Mouse (Mus musculus) lung, embryonic 15.5 days (tissue): Measurements from ENCODE around the gene Foxc2. TPM values are rescaled to one million over a fixed set of nuclear protein-coding genes. Genes with fewer than 3 reads are reported as not detected.
A peak's percentile ranks its signal among the peaks of the same experiment; 100 is the strongest.

Experiments
- ATAC-seq: fragments of 200-750 bp; cut with Nextera tagmentation; 2 replicates; pipeline ENCODE4 v1.8.0; 2017; ENCODE audit warnings: moderate number of reproducible peaks, borderline replicate concordance; ENCODE audit not compliant: low FRiP score, low TSS enrichment; ENCODE audit errors: extremely low read depth
- H3K27ac ChIP-seq: fragments of 300-500 bp; sonication (generic); 2 replicates; pipeline ENCODE4 v1.5.1; 2015; ENCODE audit warnings: moderate library complexity, mild to moderate bottlenecking, inconsistent platforms
- H3K27me3 ChIP-seq: fragments of 300-500 bp; sonication (generic); 2 replicates; pipeline ENCODE4 v1.6.1; 2015; ENCODE audit warnings: inconsistent platforms
- H3K36me3 ChIP-seq: fragments of 300-500 bp; sonication (generic); 2 replicates; pipeline ENCODE4 v1.6.1; 2015; ENCODE audit warnings: inconsistent platforms
- H3K4me1 ChIP-seq: fragments of 300-500 bp; sonication (generic); 2 replicates; pipeline ENCODE4 v1.6.1; 2015; ENCODE audit warnings: inconsistent platforms
- H3K4me2 ChIP-seq: fragments of 300-500 bp; sonication (generic); 2 replicates; pipeline ENCODE4 v1.6.1; 2015; ENCODE audit warnings: inconsistent platforms, mild to moderate bottlenecking, moderate library complexity
- H3K4me3 ChIP-seq: fragments of 300-500 bp; sonication (generic); 2 replicates; pipeline ENCODE4 v1.5.1; 2015; ENCODE audit warnings: mild to moderate bottlenecking, inconsistent platforms
- H3K9ac ChIP-seq: fragments of 300-500 bp; sonication (generic); 2 replicates; pipeline ENCODE4 v1.6.1; 2015; ENCODE audit warnings: inconsistent platforms
- H3K9me3 ChIP-seq: fragments of 300-500 bp; sonication (generic); 2 replicates; pipeline ENCODE4 v1.6.1; 2016; ENCODE audit warnings: inconsistent platforms
- WGBS: fragments of 180-500 bp; shearing (Covaris S2); methylation state at CpG from one replicate; pipeline ENCODE4 v1.1.7; 2015; 5-methylcytosine and 5-hydroxymethylcytosine counted together
- polyA plus RNA-seq: library from polyadenylated mRNA; unstranded; fragments of >200 nt; fragmentation: Nextera tagmentation; extraction: Ambion mirVana; gene quantifications from 2 replicates; pipeline ENCODE4 v1.2.1, GENCODE M21; 2015

The Foxc2 gene
- polyA plus RNA-seq = 2.1 and 2.3 TPM in 2 replicates

DNA sequence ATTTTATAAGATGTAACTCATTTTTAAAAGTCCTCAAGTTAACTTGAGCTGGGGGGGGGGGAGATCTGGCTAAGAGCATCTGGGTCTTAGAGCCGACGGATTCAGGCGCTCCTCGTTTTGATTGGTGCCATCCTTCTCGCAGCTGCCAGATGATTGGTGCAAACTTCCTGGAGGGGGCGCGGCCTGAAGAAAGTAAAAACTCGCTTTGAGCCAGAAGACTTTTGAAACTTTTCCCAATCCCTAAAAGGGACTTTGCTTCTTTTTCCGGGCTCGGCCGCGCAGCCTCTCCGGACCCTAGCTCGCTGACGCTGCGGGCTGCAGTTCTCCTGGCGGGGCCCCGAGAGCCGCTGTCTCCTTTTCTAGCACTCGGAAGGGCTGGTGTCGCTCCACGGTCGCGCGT lies at the start of gene Foxc2:
Gene Foxc2 (plus strand): TSS at position 224 of the 400 bp plus-strand sequence.
- Histone ChIP-seq H3K4me3 (peak within 1 kb of the TSS; percentile 53), H3K36me3 (no peaks in the 10 kb centered on the region), H3K4me2 (peak within 1 kb of the TSS; percentile 95), H3K9ac (peak within 1 kb of the TSS; percentile 55), H3K27me3 (peaks cover 81% of the 10 kb centered on the region), H3K27ac (peak within 1 kb of the TSS; percentile 70; the same call in 1 of the 2 replicates), H3K9me3 (no peaks in the 10 kb centered on the region), H3K4me1 (peaks cover 32% of the 10 kb centered on the region)
- ATAC-seq = peak; percentile 67; the same call in 1 of the 2 replicates
- WGBS = under 1% methylated on average over 25 of the region's 25 CpGs

- no peak overlapping the region for H3K4me2 ChIP-seq
- H3K4me3 ChIP-seq = no peak overlapping the region
- no peak for ATAC-seq
- peaks cover 2% of the 10 kb centered on the region; the same call in 1 of the 2 replicates for H3K36me3 ChIP-seq
- no peak overlapping the region for H3K27ac ChIP-seq
- H3K27me3 ChIP-seq = peaks cover 48% of the 10 kb centered on the region
- H3K9me3 ChIP-seq = no peaks in the 10 kb centered on the region
- 12% methylated on average over 12 of the region's 12 CpGs for WGBS
- H3K9ac ChIP-seq = no peak overlapping the region
- peaks cover 22% of the 10 kb centered on the region for H3K4me1 ChIP-seq
Observed at GRCm38 (mm10) chr8:121071454-121071853, 44.5 kb upstream of the Foxc2 start.

GRCm38 (mm10) chr8:121072406-121073130 lies 43.4 kb upstream of the Foxc2 start:
- 32% methylated on average over 11 of the region's 11 CpGs for WGBS
- Histone ChIP-seq H3K27ac (no peak overlapping the region), H3K9me3 (no peaks in the 10 kb centered on the region), H3K36me3 (peaks cover 2% of the 10 kb centered on the region; the same call in 1 of the 2 replicates), H3K4me2 (peak overlapping the region; percentile 52), H3K4me3 (no peak overlapping the region), H3K4me1 (peaks cover 22% of the 10 kb centered on the region), H3K9ac (no peak overlapping the region), H3K27me3 (peaks cover 59% of the 10 kb centered on the region)
- ATAC-seq = no peak

DNA sequence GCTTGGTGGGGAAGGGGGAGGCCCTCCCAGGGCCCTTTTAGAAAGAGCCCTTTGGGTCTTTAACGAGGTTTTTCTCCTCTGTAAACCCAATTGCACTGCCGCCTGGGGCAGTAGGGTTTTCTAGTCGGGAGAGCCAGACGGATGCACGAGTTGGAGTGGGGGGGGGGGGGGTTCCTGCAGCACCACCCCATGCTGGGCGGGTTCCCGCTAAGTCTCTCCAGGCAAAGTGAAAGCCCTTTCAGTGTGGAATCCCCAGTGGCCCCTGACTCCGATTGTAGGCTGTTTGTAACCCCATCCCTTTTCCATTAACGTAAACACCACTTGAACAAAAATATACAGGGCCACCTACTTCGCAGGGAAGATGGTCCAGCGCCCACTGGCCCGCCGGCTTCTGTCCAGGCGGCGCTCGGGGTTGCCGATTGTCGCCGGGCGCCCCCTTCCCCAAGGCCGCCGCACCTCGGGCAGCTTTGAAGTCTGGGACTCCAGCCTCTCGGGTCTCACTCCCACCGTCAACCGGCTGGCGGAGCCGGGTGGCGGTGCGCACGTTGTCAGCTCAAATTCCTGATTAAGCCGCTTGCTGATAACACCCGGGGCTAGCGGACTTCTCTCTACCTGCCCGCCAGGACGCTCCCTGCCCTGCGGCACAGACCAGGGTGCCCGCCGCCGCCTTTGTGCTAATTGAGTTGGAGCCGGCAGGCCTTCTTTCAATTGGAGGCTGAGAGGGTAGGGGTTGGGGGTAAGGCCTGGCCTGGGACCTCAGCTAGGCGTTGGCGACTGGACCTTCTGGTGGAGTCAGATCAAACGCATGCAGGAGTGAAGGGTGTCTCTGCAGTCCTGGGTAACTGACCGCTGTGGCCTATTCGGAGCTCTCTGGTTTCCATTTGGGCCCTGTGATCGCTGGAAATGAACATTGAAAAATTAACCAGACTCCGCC lies 42.5 kb upstream of the Foxc2 start:
- Histone ChIP-seq H3K27me3 (peaks cover 65% of the 10 kb centered on the region), H3K4me1 (peaks cover 22% of the 10 kb centered on the region), H3K9ac (peak overlapping the region; percentile 30), H3K4me2 (peak overlapping the region; percentile 52), H3K4me3 (peak overlapping the region; percentile 23), H3K36me3 (peaks cover 2% of the 10 kb centered on the region; the same call in 1 of the 2 replicates), H3K9me3 (no peaks in the 10 kb centered on the region), H3K27ac (peak overlapping the region; percentile 36)
- ATAC-seq = no peak
- whole genome bisulfite sequencing = 8% methylated on average over 48 of the region's 48 CpGs

DNA sequence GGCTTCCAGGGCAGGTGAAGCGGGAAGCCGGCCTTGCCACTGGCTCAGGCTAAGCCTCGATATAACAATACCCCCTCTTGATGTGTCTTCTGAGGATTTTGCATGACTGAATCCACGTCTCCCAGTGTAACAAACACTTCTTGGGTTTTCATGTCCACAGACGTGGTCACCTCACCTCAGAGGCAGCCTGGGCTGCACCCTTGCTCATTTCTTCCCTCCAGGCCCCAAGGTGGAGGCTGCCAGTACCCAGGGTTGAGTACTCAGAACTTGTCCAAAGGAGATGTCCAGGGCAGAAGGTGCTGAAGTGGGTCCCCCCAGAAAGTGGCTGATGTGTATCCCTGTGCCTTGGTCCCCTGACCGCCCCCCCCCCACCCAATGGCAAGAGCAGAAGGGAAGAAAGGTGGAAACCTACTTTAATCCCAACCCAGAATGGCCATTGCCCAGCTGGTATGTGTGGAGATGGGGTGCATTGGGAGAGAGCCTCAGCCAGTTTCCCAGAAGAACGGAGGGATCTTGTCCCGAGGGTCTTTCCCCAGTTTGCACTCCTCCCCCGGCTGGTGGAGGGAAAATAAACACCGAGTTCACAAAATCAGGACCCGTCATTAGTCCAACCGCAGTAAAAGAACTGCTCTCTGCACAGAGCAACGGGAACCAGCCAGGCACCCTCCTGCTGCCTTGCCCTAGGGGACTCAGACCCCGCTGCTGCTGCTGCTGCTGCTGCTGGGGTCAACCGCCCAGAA lies 41.7 kb upstream of the Foxc2 start:
- peaks cover 73% of the 10 kb centered on the region for H3K27me3 ChIP-seq
- peak overlapping the region; percentile 36; the same call in 1 of the 2 replicates for H3K27ac ChIP-seq
- peak overlapping the region; percentile 23 for H3K4me3 ChIP-seq
- peak overlapping the region; percentile 52 for H3K4me2 ChIP-seq
- peaks cover 2% of the 10 kb centered on the region; the same call in 1 of the 2 replicates for H3K36me3 ChIP-seq
- no peaks in the 10 kb centered on the region for H3K9me3 ChIP-seq
- peak overlapping the region; percentile 30 for H3K9ac ChIP-seq
- ATAC-seq = no peak
- peaks cover 22% of the 10 kb centered on the region for H3K4me1 ChIP-seq
- 21% methylated on average over 15 of the region's 15 CpGs for WGBS

GRCm38 (mm10) chr8:121074848-121075145 lies 41.2 kb upstream of the Foxc2 start:
- ATAC-seq = no peak
- Histone ChIP-seq H3K27me3 (peaks cover 73% of the 10 kb centered on the region), H3K9me3 (no peaks in the 10 kb centered on the region), H3K9ac (peak overlapping the region; percentile 30; the same call in 1 of the 2 replicates), H3K36me3 (peaks cover 2% of the 10 kb centered on the region; the same call in 1 of the 2 replicates), H3K4me1 (peaks cover 22% of the 10 kb centered on the region), H3K27ac (0 out of 2 replicates have a peak overlapping the region, but pooled peaks have one; percentile 36), H3K4me3 (peak overlapping the region; percentile 23), H3K4me2 (peak overlapping the region; percentile 52)
- 8% methylated on average over 10 of the region's 10 CpGs for WGBS

GRCm38 (mm10) chr8:121075936-121076335 lies 40.0 kb upstream of the Foxc2 start:
- peak overlapping the region; percentile 26 for H3K27ac ChIP-seq
- no peak for ATAC-seq

DNA sequence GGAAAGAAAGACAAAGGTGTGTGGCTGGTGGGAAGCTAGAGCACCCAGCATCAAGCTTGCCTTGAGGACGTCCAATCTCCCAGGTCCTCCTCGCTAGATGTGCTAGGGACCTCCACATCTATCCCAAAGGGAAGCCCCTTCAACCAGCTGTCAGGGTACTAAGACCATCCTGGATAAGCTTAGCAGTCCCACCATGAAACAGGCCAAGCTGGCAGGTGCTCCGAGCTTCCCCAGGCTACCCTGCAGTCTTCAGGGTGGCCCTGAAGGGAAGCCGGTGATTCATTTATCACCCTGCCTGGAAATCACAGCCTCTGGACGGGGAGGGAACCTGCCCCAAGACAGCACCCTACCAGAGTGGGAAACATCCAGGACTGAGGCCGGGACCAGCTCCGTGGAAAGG lies 39.4 kb upstream of the Foxc2 start:
- peak overlapping the region; percentile 26; the same call in 1 of the 2 replicates for H3K27ac ChIP-seq
- peaks cover 80% of the 10 kb centered on the region for H3K27me3 ChIP-seq
- H3K9ac ChIP-seq = no peak overlapping the region
- peak overlapping the region; percentile 52 for H3K4me2 ChIP-seq
- peak overlapping the region; percentile 18 for H3K4me3 ChIP-seq
- peaks cover 25% of the 10 kb centered on the region for H3K4me1 ChIP-seq
- H3K9me3 ChIP-seq = no peaks in the 10 kb centered on the region
- ATAC-seq = no peak
- peaks cover 2% of the 10 kb centered on the region; the same call in 1 of the 2 replicates for H3K36me3 ChIP-seq
- 45% methylated on average over 7 of the region's 7 CpGs for WGBS

More at GRCm38 (mm10) chr8:121075936-121076335, 40.0 kb upstream of the Foxc2 start:
- H3K36me3 ChIP-seq = peaks cover 2% of the 10 kb centered on the region; the same call in 1 of the 2 replicates
- H3K9ac ChIP-seq = no peak overlapping the region
- H3K4me3 ChIP-seq = peak overlapping the region; percentile 18
- H3K9me3 ChIP-seq = no peaks in the 10 kb centered on the region
- H3K4me1 ChIP-seq = peaks cover 27% of the 10 kb centered on the region
- peaks cover 81% of the 10 kb centered on the region for H3K27me3 ChIP-seq
- H3K4me2 ChIP-seq = peak overlapping the region; percentile 52
- 39% methylated on average over 13 of the region's 13 CpGs for WGBS

- no peaks in the 10 kb centered on the region for H3K9me3 ChIP-seq
- WGBS = 25% methylated on average over 14 of the region's 14 CpGs
- H3K27ac ChIP-seq = no peak overlapping the region
- H3K4me2 ChIP-seq = peak overlapping the region; percentile 78
- H3K9ac ChIP-seq = peak overlapping the region; percentile 82; the same call in 1 of the 2 replicates
- H3K36me3 ChIP-seq = peaks cover 2% of the 10 kb centered on the region; the same call in 1 of the 2 replicates
- peak overlapping the region; percentile 73 for H3K4me3 ChIP-seq
- H3K27me3 ChIP-seq = peaks cover 93% of the 10 kb centered on the region
- no peak for ATAC-seq
- H3K4me1 ChIP-seq = peaks cover 27% of the 10 kb centered on the region
Observed at GRCm38 (mm10) chr8:121078721-121079120, 37.2 kb upstream of the Foxc2 start.

DNA sequence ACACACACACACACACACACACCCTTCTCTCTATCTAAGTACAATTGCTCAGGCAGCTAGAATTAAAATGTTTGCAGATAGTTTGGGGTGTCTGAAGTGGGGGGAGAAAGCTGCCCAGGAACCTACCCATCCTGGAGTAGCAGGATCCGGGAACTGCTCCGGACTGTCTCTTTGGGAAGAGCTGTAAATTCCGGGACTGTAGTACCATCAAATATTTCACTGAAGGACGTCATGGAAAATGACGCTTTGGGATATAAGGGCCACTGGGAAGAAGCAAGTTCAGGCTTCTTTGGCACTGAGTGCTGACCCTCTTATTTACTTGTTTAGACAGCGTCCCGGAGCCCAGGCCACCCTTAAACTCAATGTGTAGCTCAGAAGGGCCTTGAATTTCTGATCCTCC lies 36.8 kb upstream of the Foxc2 start:
- Histone ChIP-seq H3K27me3 (peaks cover 93% of the 10 kb centered on the region), H3K9ac (peak overlapping the region; percentile 82; the same call in 1 of the 2 replicates), H3K4me1 (peaks cover 24% of the 10 kb centered on the region; the same call in 1 of the 2 replicates), H3K4me2 (peak overlapping the region; percentile 78), H3K4me3 (peak overlapping the region; percentile 73), H3K27ac (no peak overlapping the region), H3K36me3 (peaks cover 2% of the 10 kb centered on the region; the same call in 1 of the 2 replicates), H3K9me3 (no peaks in the 10 kb centered on the region)
- no peak for ATAC-seq
- WGBS = 28% methylated on average over 7 of the region's 7 CpGs

GRCm38 (mm10) chr8:121079944-121080343 lies 36.0 kb upstream of the Foxc2 start:
- Histone ChIP-seq H3K4me2 (peak overlapping the region; percentile 78), H3K27me3 (peaks cover 93% of the 10 kb centered on the region), H3K4me1 (peaks cover 16% of the 10 kb centered on the region; the same call in 1 of the 2 replicates), H3K9ac (peak overlapping the region; percentile 82), H3K27ac (0 out of 2 replicates have a peak overlapping the region, but pooled peaks have one; percentile 3), H3K4me3 (peak overlapping the region; percentile 73), H3K9me3 (no peaks in the 10 kb centered on the region), H3K36me3 (peaks cover 2% of the 10 kb centered on the region; the same call in 1 of the 2 replicates)
- WGBS = 24% methylated on average over 12 of the region's 12 CpGs
- ATAC-seq = no peak
